Mouse (Mus musculus): ENCODE measurements at regions not wholly inside any gene's neighbourhood (a gene's known extent, or its start where the extent isn't known, plus 50 kb on each side); places are given as distances from the start of the nearest gene placed in this dataset.
"Not testable (repeated sequence)": the region's sequence is repeated elsewhere in the genome, so short reads cannot be mapped to it uniquely, and the experiment has no call there.

- H3K36me3 ChIP-seq (ENCODE audit: control insufficient read depth, insufficient read depth, low read length), result no peaks in the 10 kb centered on the region
- 88% methylated on average over 2 of the region's 2 CpGs for WGBS
- TF ChIP-seq CTCF (IDR thresholded peaks at IDR 0.05; ENCODE audit: extremely low read depth, insufficient read length, insufficient replicate concordance, low read depth, low read length), result no peak
- no peak for TF ChIP-seq POLR2A (IDR thresholded peaks at IDR 0.05; ENCODE audit: low read depth, low read length)
- no peaks in the 10 kb centered on the region for H3K27me3 ChIP-seq (ENCODE audit: control insufficient read depth, insufficient read depth, low read length)
- no peak overlapping the region for H3K27ac ChIP-seq (ENCODE audit: insufficient read depth, low read depth, low read length)
- H3K4me1 ChIP-seq (ENCODE audit: control insufficient read depth, insufficient read depth, insufficient read length, low read length), result no peaks in the 10 kb centered on the region
- H3K4me3 ChIP-seq (ENCODE audit: low read depth, low read length), result no peak overlapping the region
Measured at GRCm38 (mm10) chr7:137570199-137570598, 132.8 kb downstream of the Glrx3 start.

GRCm38 (mm10) chr7:137575491-137575890 is 138.1 kb downstream of the Glrx3 start:
- Histone ChIP-seq H3K4me3 (ENCODE audit: low read depth, low read length) (no peak overlapping the region), H3K27me3 (ENCODE audit: control insufficient read depth, insufficient read depth, low read length) (no peaks in the 10 kb centered on the region), H3K27ac (ENCODE audit: insufficient read depth, low read depth, low read length) (no peak overlapping the region), H3K36me3 (ENCODE audit: control insufficient read depth, insufficient read depth, low read length) (no peaks in the 10 kb centered on the region), H3K4me1 (ENCODE audit: control insufficient read depth, insufficient read depth, insufficient read length, low read length) (no peaks in the 10 kb centered on the region)
- 71% methylated on average over 3 of the region's 3 CpGs for WGBS
- TF ChIP-seq POLR2A (IDR thresholded peaks at IDR 0.05; ENCODE audit: low read depth, low read length) (no peak), CTCF (IDR thresholded peaks at IDR 0.05; ENCODE audit: extremely low read depth, insufficient read length, insufficient replicate concordance, low read depth, low read length) (no peak)

- no peak overlapping the region for H3K4me3 ChIP-seq (ENCODE audit: low read depth, low read length)
- H3K36me3 ChIP-seq (ENCODE audit: control insufficient read depth, insufficient read depth, low read length), result no peaks in the 10 kb centered on the region
- no peak for TF ChIP-seq POLR2A (IDR thresholded peaks at IDR 0.05; ENCODE audit: low read depth, low read length)
- no peak for TF ChIP-seq CTCF (IDR thresholded peaks at IDR 0.05; ENCODE audit: extremely low read depth, insufficient read length, insufficient replicate concordance, low read depth, low read length)
- H3K27me3 ChIP-seq (ENCODE audit: control insufficient read depth, insufficient read depth, low read length), result no peaks in the 10 kb centered on the region
- WGBS, result 40% methylated on average over 6 of the region's 6 CpGs
- H3K4me1 ChIP-seq (ENCODE audit: control insufficient read depth, insufficient read depth, insufficient read length, low read length), result no peaks in the 10 kb centered on the region
- H3K27ac ChIP-seq (ENCODE audit: insufficient read depth, low read depth, low read length), result no peak overlapping the region; the same call in 1 of the 2 replicates
Measured at GRCm38 (mm10) chr7:137576251-137576650, 138.8 kb downstream of the Glrx3 start.

GRCm38 (mm10) chr7:137583556-137583955 is 146.1 kb downstream of the Glrx3 start:
- Histone ChIP-seq H3K27me3 (ENCODE audit: control insufficient read depth, insufficient read depth, low read length) (no peaks in the 10 kb centered on the region), H3K27ac (ENCODE audit: insufficient read depth, low read depth, low read length) (no peak overlapping the region), H3K36me3 (ENCODE audit: control insufficient read depth, insufficient read depth, low read length) (no peaks in the 10 kb centered on the region), H3K4me3 (ENCODE audit: low read depth, low read length) (no peak overlapping the region), H3K4me1 (ENCODE audit: control insufficient read depth, insufficient read depth, insufficient read length, low read length) (no peaks in the 10 kb centered on the region; the same call in 1 of the 2 replicates)
- TF ChIP-seq CTCF (IDR thresholded peaks at IDR 0.05; ENCODE audit: extremely low read depth, insufficient read length, insufficient replicate concordance, low read depth, low read length), result no peak
- no peak for TF ChIP-seq POLR2A (IDR thresholded peaks at IDR 0.05; ENCODE audit: low read depth, low read length)
- WGBS, result 91% methylated on average over 2 of the region's 2 CpGs

GRCm38 (mm10) chr7:137584916-137585315 is 147.5 kb downstream of the Glrx3 start:
- H3K27ac ChIP-seq (ENCODE audit: insufficient read depth, low read depth, low read length); H3K36me3 ChIP-seq (ENCODE audit: control insufficient read depth, insufficient read depth, low read length); H3K4me1 ChIP-seq (ENCODE audit: control insufficient read depth, insufficient read depth, insufficient read length, low read length); H3K4me3 ChIP-seq (ENCODE audit: low read depth, low read length); H3K27me3 ChIP-seq (ENCODE audit: control insufficient read depth, insufficient read depth, low read length): not testable (repeated sequence)
- WGBS, result 30% methylated on average over 4 of the region's 4 CpGs

GRCm38 (mm10) chr7:137593570-137593969 is 156.2 kb downstream of the Glrx3 start:
- no peaks in the 10 kb centered on the region for H3K4me1 ChIP-seq (ENCODE audit: control insufficient read depth, insufficient read depth, insufficient read length, low read length)
- TF ChIP-seq CTCF (IDR thresholded peaks at IDR 0.05; ENCODE audit: extremely low read depth, insufficient read length, insufficient replicate concordance, low read depth, low read length) (no peak), POLR2A (IDR thresholded peaks at IDR 0.05; ENCODE audit: low read depth, low read length) (no peak)
- no peak overlapping the region for H3K27ac ChIP-seq (ENCODE audit: insufficient read depth, low read depth, low read length)
- H3K27me3 ChIP-seq (ENCODE audit: control insufficient read depth, insufficient read depth, low read length), result no peaks in the 10 kb centered on the region
- H3K36me3 ChIP-seq (ENCODE audit: control insufficient read depth, insufficient read depth, low read length), result no peaks in the 10 kb centered on the region
- H3K4me3 ChIP-seq (ENCODE audit: low read depth, low read length), result no peak overlapping the region
- WGBS, result 57% methylated on average over 8 of the region's 8 CpGs

GRCm38 (mm10) chr7:137595567-137595966 is 158.2 kb downstream of the Glrx3 start:
- Histone ChIP-seq H3K4me1 (ENCODE audit: control insufficient read depth, insufficient read depth, insufficient read length, low read length) (no peaks in the 10 kb centered on the region), H3K4me3 (ENCODE audit: low read depth, low read length) (no peak overlapping the region), H3K27ac (ENCODE audit: insufficient read depth, low read depth, low read length) (no peak overlapping the region), H3K27me3 (ENCODE audit: control insufficient read depth, insufficient read depth, low read length) (no peaks in the 10 kb centered on the region), H3K36me3 (ENCODE audit: control insufficient read depth, insufficient read depth, low read length) (no peaks in the 10 kb centered on the region)
- WGBS, result 76% methylated on average over 4 of the region's 4 CpGs
- TF ChIP-seq POLR2A (IDR thresholded peaks at IDR 0.05; ENCODE audit: low read depth, low read length) (no peak), CTCF (IDR thresholded peaks at IDR 0.05; ENCODE audit: extremely low read depth, insufficient read length, insufficient replicate concordance, low read depth, low read length) (no peak)

GRCm38 (mm10) chr7:137596161-137596560 is 158.7 kb downstream of the Glrx3 start:
- H3K27ac ChIP-seq (ENCODE audit: insufficient read depth, low read depth, low read length), result no peak overlapping the region
- H3K4me1 ChIP-seq (ENCODE audit: control insufficient read depth, insufficient read depth, insufficient read length, low read length), result no peaks in the 10 kb centered on the region
- no peak overlapping the region for H3K4me3 ChIP-seq (ENCODE audit: low read depth, low read length)
- no peaks in the 10 kb centered on the region for H3K27me3 ChIP-seq (ENCODE audit: control insufficient read depth, insufficient read depth, low read length)
- no peaks in the 10 kb centered on the region for H3K36me3 ChIP-seq (ENCODE audit: control insufficient read depth, insufficient read depth, low read length)
- TF ChIP-seq CTCF (IDR thresholded peaks at IDR 0.05; ENCODE audit: extremely low read depth, insufficient read length, insufficient replicate concordance, low read depth, low read length), result no peak
- TF ChIP-seq POLR2A (IDR thresholded peaks at IDR 0.05; ENCODE audit: low read depth, low read length), result no peak
- 40% methylated on average over 7 of the region's 7 CpGs for WGBS

Data from small intestine, adult 2 months (tissue).